Mouse (Mus musculus) liver, postnatal 0 days (tissue): ENCODE measurements around the gene a. TPM values are rescaled to one million over a fixed set of nuclear protein-coding genes. Genes with fewer than 3 reads are reported as not detected.
A peak's percentile ranks its signal among the peaks of the same experiment; 100 is the strongest.

Experiments
- ATAC-seq: fragments of 200-750 bp; cut with Nextera tagmentation; 2 replicates; pipeline ENCODE4 v1.8.0; 2017; ENCODE audit warnings: mild to moderate bottlenecking, moderate library complexity
- DNase-seq: peaks from one replicate; pipeline ENCODE4 v3.0.0-alpha.2; 2016
- H3K27ac ChIP-seq: fragments of 300-500 bp; sonication (generic); 2 replicates; pipeline ENCODE4 v1.5.1; 2014; ENCODE audit warnings: antibody characterized with exemption, moderate library complexity, mild to moderate bottlenecking, low read depth
- H3K27me3 ChIP-seq: fragments of 300-500 bp; sonication (generic); 2 replicates; pipeline ENCODE4 v1.6.1; 2014; ENCODE audit warnings: low read length, control low read depth, mixed read lengths; ENCODE audit not compliant: insufficient read depth
- H3K36me3 ChIP-seq: fragments of 300-500 bp; sonication (generic); replicated peaks from 2 replicates; pipeline ENCODE4 v1.6.1; 2014; ENCODE audit warnings: mild to moderate bottlenecking, control low read depth, low read length, moderate library complexity, mixed read lengths; ENCODE audit not compliant: insufficient read depth
- H3K4me1 ChIP-seq: fragments of 300-500 bp; sonication (generic); 2 replicates; pipeline ENCODE4 v1.6.1; 2014; ENCODE audit warnings: antibody characterized with exemption, mild to moderate bottlenecking, control low read depth; ENCODE audit not compliant: insufficient read depth
- H3K4me2 ChIP-seq: fragments of 300-500 bp; sonication (generic); 2 replicates; pipeline ENCODE4 v1.6.1; 2014; ENCODE audit warnings: low read depth, mild to moderate bottlenecking, low read length, moderate library complexity, mixed read lengths
- H3K4me3 ChIP-seq: fragments of 300-500 bp; sonication (generic); 2 replicates; pipeline ENCODE4 v1.5.1; 2014; ENCODE audit warnings: low read depth, low read length
- H3K9ac ChIP-seq: fragments of 300-500 bp; sonication (generic); replicated peaks from 2 replicates; pipeline ENCODE4 v1.6.1; 2014; ENCODE audit warnings: mild to moderate bottlenecking, moderate library complexity
- H3K9me3 ChIP-seq: fragments of 300-500 bp; sonication (generic); 2 replicates; pipeline ENCODE4 v1.6.1; 2016; ENCODE audit warnings: mild to moderate bottlenecking, control low read depth, low read length, mixed read lengths
- CTCF ChIP-seq: sonication (generic); IDR thresholded peaks from 2 replicates; pipeline ENCODE4 v1.5.1; 2016; ENCODE audit warnings: antibody characterized with exemption, low read depth
- EP300 ChIP-seq: IDR thresholded peaks from 2 replicates; pipeline ENCODE4 v1.6.1; 2016; ENCODE audit warnings: antibody characterized with exemption, low read depth, mild to moderate bottlenecking
- WGBS: fragments of 180-500 bp; shearing (Covaris S2); extraction: QIAGEN DNeasy Blood & Tissue Kit; methylation state at CpG from one replicate; pipeline ENCODE4 v1.1.7; 2014; ENCODE audit not compliant: insufficient replicate concordance; 5-methylcytosine and 5-hydroxymethylcytosine counted together
- polyA plus RNA-seq: library from polyadenylated mRNA; unstranded; fragments of >200 nt; fragmentation: Nextera tagmentation; extraction: Ambion mirVana; gene quantifications from 2 replicates; pipeline ENCODE4 v1.2.1, GENCODE M21; 2015

Gene a
- polyA plus RNA-seq, 1 experiment from 2014 or later, result not detected

- ATAC-seq (peak; percentile 53; the same call in 1 of the 2 replicates), DNase-seq (peak; percentile 83)
- TF ChIP-seq CTCF, result peak; percentile 88
- TF ChIP-seq EP300, result no peak
- Histone ChIP-seq H3K36me3 (no peaks in the 10 kb centered on the region), H3K27me3 (no peaks in the 10 kb centered on the region), H3K9ac (no peak overlapping the region), H3K4me1 (no peaks in the 10 kb centered on the region; the same call in 1 of the 2 replicates), H3K4me2 (peak overlapping the region; percentile 47), H3K4me3 (0 out of 2 replicates have a peak overlapping the region, but pooled peaks have one; percentile 11), H3K27ac (no peak overlapping the region), H3K9me3 (no peaks in the 10 kb centered on the region)
- 9% methylated on average over 11 of the region's 11 CpGs for WGBS
These were observed 151.9 kb downstream of the a start for GRCm38 (mm10) chr2:154943101-154943500.

DNA sequence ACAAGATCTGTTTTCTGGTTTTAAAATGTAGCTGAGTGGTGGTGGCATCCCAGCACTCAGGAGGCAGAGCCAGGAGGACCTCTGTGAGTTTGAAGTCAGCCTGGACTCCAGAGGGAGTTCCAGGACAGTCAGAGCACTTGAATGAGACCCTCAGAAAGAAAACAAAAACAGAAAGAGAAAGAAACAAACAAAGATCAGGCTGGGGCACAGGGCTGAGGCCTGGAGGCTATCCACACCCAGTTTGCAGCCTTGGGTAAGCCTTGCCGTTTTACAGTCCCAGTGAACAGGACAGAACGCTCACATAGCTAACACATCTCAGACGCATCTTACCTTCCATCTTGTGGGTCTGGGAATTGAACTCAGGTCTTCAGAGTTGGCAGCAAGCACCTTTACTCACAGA, 155.7 kb downstream of the a start:
- no peaks in the 10 kb centered on the region; the same call in 1 of the 2 replicates for H3K4me1 ChIP-seq
- no peak for DNase-seq
- whole genome bisulfite sequencing, result 93% methylated on average over 3 of the region's 3 CpGs
- ATAC-seq, result no peak
- H3K36me3 ChIP-seq, result no peaks in the 10 kb centered on the region
- no peak overlapping the region for H3K4me3 ChIP-seq
- no peak overlapping the region for H3K4me2 ChIP-seq
- H3K9ac ChIP-seq, result no peak overlapping the region
- TF ChIP-seq EP300, result no peak
- TF ChIP-seq CTCF, result no peak
- H3K27ac ChIP-seq, result no peak overlapping the region
- no peaks in the 10 kb centered on the region for H3K9me3 ChIP-seq
- H3K27me3 ChIP-seq, result no peaks in the 10 kb centered on the region

- H3K9ac ChIP-seq, result no peak overlapping the region
- H3K4me3 ChIP-seq, result no peak overlapping the region
- H3K4me1 ChIP-seq, result no peaks in the 10 kb centered on the region
- DNase-seq, result no peak
- H3K27me3 ChIP-seq, result no peaks in the 10 kb centered on the region
- H3K27ac ChIP-seq, result no peak overlapping the region
- H3K36me3 ChIP-seq, result no peaks in the 10 kb centered on the region
- ATAC-seq, result no peak
- H3K4me2 ChIP-seq, result 0 out of 2 replicates have a peak overlapping the region, but pooled peaks have one; percentile 31
- H3K9me3 ChIP-seq, result no peaks in the 10 kb centered on the region
- no peak for TF ChIP-seq CTCF
- no peak for TF ChIP-seq EP300
- 44% methylated on average over 7 of the region's 7 CpGs for WGBS
These were observed 158.2 kb downstream of the a start for GRCm38 (mm10) chr2:154949352-154949751.

- 76% methylated on average over 9 of the region's 9 CpGs for WGBS
- TF ChIP-seq CTCF, result no peak
- no peak for TF ChIP-seq EP300
- Histone ChIP-seq H3K36me3 (no peaks in the 10 kb centered on the region), H3K9ac (no peak overlapping the region), H3K27ac (no peak overlapping the region), H3K27me3 (no peaks in the 10 kb centered on the region), H3K4me3 (no peak overlapping the region), H3K4me2 (no peak overlapping the region), H3K9me3 (no peaks in the 10 kb centered on the region), H3K4me1 (no peaks in the 10 kb centered on the region)
- no peak for DNase-seq
- no peak for ATAC-seq
These were observed 158.7 kb downstream of the a start for GRCm38 (mm10) chr2:154949877-154950276.

GRCm38 (mm10) chr2:154950601-154951000, 159.4 kb downstream of the a start:
- Histone ChIP-seq H3K9ac (no peak overlapping the region), H3K4me2 (no peak overlapping the region), H3K36me3 (no peaks in the 10 kb centered on the region), H3K4me1 (no peaks in the 10 kb centered on the region), H3K9me3 (no peaks in the 10 kb centered on the region), H3K4me3 (no peak overlapping the region), H3K27me3 (no peaks in the 10 kb centered on the region), H3K27ac (no peak overlapping the region)
- no peak for ATAC-seq
- TF ChIP-seq EP300, result no peak
- TF ChIP-seq CTCF, result no peak
- DNase-seq, result no peak
- 48% methylated on average over 5 of the region's 5 CpGs for WGBS

GRCm38 (mm10) chr2:154959486-154959885, 168.3 kb downstream of the a start:
- WGBS, result 81% methylated on average over 5 of the region's 5 CpGs
- Histone ChIP-seq H3K9ac (no peak overlapping the region), H3K9me3 (no peaks in the 10 kb centered on the region), H3K4me2 (no peak overlapping the region), H3K36me3 (no peaks in the 10 kb centered on the region), H3K4me1 (no peaks in the 10 kb centered on the region), H3K27ac (no peak overlapping the region), H3K4me3 (no peak overlapping the region), H3K27me3 (no peaks in the 10 kb centered on the region)
- TF ChIP-seq EP300 (no peak), CTCF (no peak)
- ATAC-seq (no peak), DNase-seq (no peak)

DNA sequence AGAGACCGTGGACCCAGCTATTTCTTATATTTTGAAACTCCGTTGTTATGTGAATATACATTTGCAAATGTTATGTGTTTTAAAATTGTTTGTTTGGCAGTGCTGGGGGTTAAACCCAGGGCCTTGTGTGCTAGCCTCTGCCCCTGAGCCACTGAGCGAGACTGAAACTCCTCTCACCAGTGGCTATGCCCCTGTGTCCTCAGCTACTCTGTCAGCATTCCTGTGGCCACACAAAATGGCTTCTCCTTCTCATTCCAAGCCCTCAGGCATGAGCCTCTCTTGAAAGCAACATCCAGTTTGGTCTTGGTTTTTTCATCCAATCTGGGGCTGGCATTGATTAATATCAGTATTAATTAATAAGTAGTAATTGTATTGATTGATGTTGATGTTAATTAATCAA, 168.7 kb downstream of the a start:
- DNase-seq (no peak), ATAC-seq (no peak)
- TF ChIP-seq CTCF (no peak), EP300 (no peak)
- H3K27ac ChIP-seq, result no peak overlapping the region
- WGBS, result 81% methylated on average over 3 of the region's 3 CpGs
- H3K27me3 ChIP-seq, result no peaks in the 10 kb centered on the region
- no peaks in the 10 kb centered on the region for H3K9me3 ChIP-seq
- no peak overlapping the region for H3K4me3 ChIP-seq
- no peaks in the 10 kb centered on the region for H3K36me3 ChIP-seq
- H3K9ac ChIP-seq, result no peak overlapping the region
- no peaks in the 10 kb centered on the region for H3K4me1 ChIP-seq
- H3K4me2 ChIP-seq, result no peak overlapping the region
